In genomic region chr13:95616512-95616911, GRCm38 (mm10) we compare ENCODE assay signal across 8 mouse cellular contexts. TPM values are rescaled to one million over a fixed set of nuclear protein-coding genes. Genes with fewer than 3 reads are reported as not detected.
A peak's percentile ranks its signal among the peaks of the same experiment; 100 is the strongest.
DNase-seq lines count a peak whose midpoint lies in the region; ATAC-seq lines count a peak whose summit lies in the region.
"Had no signal": no experiment of that assay in that cellular context is flagged by ENCODE, and none has a peak within 500 bp of the region (broad histone marks: within the 10 kb centered on the region; RNA-seq: fewer than 3 reads in every experiment).

No protein-coding gene starts in this region.

- 9% methylated on average over 11 of the region's 11 CpGs for WGBS in heart, embryonic 16.5 days
- 17% methylated on average over 11 of the region's 11 CpGs for WGBS in liver, embryonic 16.5 days (ENCODE audit: insufficient replicate concordance)

- DNase-seq in 3T3-L1 (ENCODE audit: low read depth, low spot score), result peak; percentile 27
- peak; percentile 9 for DNase-seq in NIH3T3 (ENCODE audit: low read depth)
- no peak for DNase-seq in cerebellum, postnatal 25 days
- DNase-seq in layer of hippocampus, adult 9-11 months, result no peak
- DNase-seq in adrenal gland, adult 2 months, result no peak
- DNase-seq: adrenal gland, postnatal 25 days had no signal

- peaks cover 38% of the 10 kb centered on the region for H3K4me1 ChIP-seq in heart, embryonic 16.5 days (ENCODE audit: control insufficient read depth, insufficient read depth, low read length)
- peaks cover 38% of the 10 kb centered on the region for H3K4me1 ChIP-seq in liver, embryonic 16.5 days (ENCODE audit: control insufficient read depth, low read depth, low read length)

- H3K9ac ChIP-seq in heart, embryonic 16.5 days (ENCODE audit: low read length), result peak overlapping the region; percentile 98
- H3K9ac ChIP-seq in liver, embryonic 16.5 days (ENCODE audit: low read depth, low read length), result peak overlapping the region; percentile 95

- peak overlapping the region; percentile 95 for H3K4me3 ChIP-seq in heart, embryonic 16.5 days (ENCODE audit: low read length)
- H3K4me3 ChIP-seq in liver, embryonic 16.5 days (ENCODE audit: low read depth, low read length), result peak overlapping the region; percentile 87

- H3K4me2 ChIP-seq in heart, embryonic 16.5 days (ENCODE audit: low read depth, low read length), result peak overlapping the region; percentile 82
- H3K4me2 ChIP-seq in liver, embryonic 16.5 days (ENCODE audit: low read depth, low read length), result peak overlapping the region; percentile 85

- ATAC-seq in heart, embryonic 16.5 days (replicated peaks; ENCODE audit: extremely low read depth, insufficient read depth, low FRiP score), result no peak
- ATAC-seq in liver, embryonic 16.5 days (ENCODE audit: low read depth), result peak; percentile 52

- H3K9me3 ChIP-seq in heart, embryonic 16.5 days (replicated peaks; ENCODE audit: control insufficient read depth, low read length), result no peaks in the 10 kb centered on the region
- no peaks in the 10 kb centered on the region for H3K9me3 ChIP-seq in liver, embryonic 16.5 days (replicated peaks; ENCODE audit: control insufficient read depth, low read length)

- no peaks in the 10 kb centered on the region for H3K36me3 ChIP-seq in heart, embryonic 16.5 days (ENCODE audit: control insufficient read depth, insufficient read depth)
- peaks cover 6% of the 10 kb centered on the region for H3K36me3 ChIP-seq in liver, embryonic 16.5 days (ENCODE audit: control insufficient read depth, insufficient read depth)

- no peaks in the 10 kb centered on the region for H3K27me3 ChIP-seq in heart, embryonic 16.5 days (ENCODE audit: control insufficient read depth, insufficient read depth, low read length)
- no peaks in the 10 kb centered on the region for H3K27me3 ChIP-seq in liver, embryonic 16.5 days (ENCODE audit: control insufficient read depth, insufficient read depth, low read depth, low read length)

- peak overlapping the region; percentile 75 for H3K27ac ChIP-seq in heart, embryonic 16.5 days (ENCODE audit: low read length)
- peak overlapping the region; percentile 80 for H3K27ac ChIP-seq in liver, embryonic 16.5 days (ENCODE audit: low read length)

RNA-seq across cellular contexts. Expression of gene F2r, which starts 1.8 kb away (rescaled TPM):
- 96.3 and 107 TPM in 2 replicates for polyA plus RNA-seq in heart, embryonic 16.5 days (2015; fragmentation: Nextera tagmentation; extraction: Ambion mirVana)
- 37.2 and 37.5 TPM in 2 replicates for polyA plus RNA-seq in liver, embryonic 16.5 days (2015; fragmentation: Nextera tagmentation; extraction: Ambion mirVana)
- total RNA-seq in adrenal gland, adult 2 months (2021), result 100 to 1,000 TPM; 110 to 154 TPM
- polyA plus RNA-seq in adrenal gland, adult 2 months (2012; rRNA removed), result 80.5 and 95.4 TPM in 2 replicates

Comparison
In these comparisons a context has a peak if more than half of its experiments do, and no peak if none do; other contexts are left out.
1. DNase-seq: peak in 3T3-L1 (single experiment) and NIH3T3 (single experiment); none in cerebellum, postnatal 25 days (0 of 2), layer of hippocampus, adult 9-11 months (single experiment) and adrenal gland, adult 2 months (single experiment).